Mouse (Mus musculus): ENCODE results near the gene Prl7a2.

The Prl7a2 gene

GRCm38 (mm10) chr13:27667936-27668335 lies at the start of gene Prl7a2:
Gene Prl7a2, minus strand, starts transcription at chr13:27668036.
- no peak for DNase-seq (ENCODE audit: low read depth, low spot score)

- no peak for DNase-seq (ENCODE audit: low read depth, low spot score)
Observed at GRCm38 (mm10) chr13:27716636-27717035, 48.8 kb upstream of the Prl7a2 start, which contains the start of gene Prl7d1. Gene Prl7d1, minus strand, starts transcription at chr13:27716736.

- no peak for DNase-seq (ENCODE audit: low read depth, low spot score)
Observed at GRCm38 (mm10) chr13:27706521-27706920, 38.7 kb upstream of the Prl7a2 start.

GRCm38 (mm10) chr13:27660747-27661146 lies 7.1 kb downstream of the Prl7a2 start:
- DNase-seq (ENCODE audit: low read depth, low spot score): no peak

GRCm38 (mm10) chr13:27642393-27642792 lies 25.4 kb downstream of the Prl7a2 start, which contains the start of gene Prl7a1:
Gene Prl7a1, minus strand, starts transcription at chr13:27642493.
- DNase-seq (ENCODE audit: low read depth, low spot score): no peak

- DNase-seq (ENCODE audit: low read depth, low spot score): no peak
Observed at GRCm38 (mm10) chr13:27610482-27610881, 57.4 kb downstream of the Prl7a2 start, which contains the start of gene Prl7b1. Gene Prl7b1, minus strand, starts transcription at chr13:27610582.
